In the genomic region with DNA sequence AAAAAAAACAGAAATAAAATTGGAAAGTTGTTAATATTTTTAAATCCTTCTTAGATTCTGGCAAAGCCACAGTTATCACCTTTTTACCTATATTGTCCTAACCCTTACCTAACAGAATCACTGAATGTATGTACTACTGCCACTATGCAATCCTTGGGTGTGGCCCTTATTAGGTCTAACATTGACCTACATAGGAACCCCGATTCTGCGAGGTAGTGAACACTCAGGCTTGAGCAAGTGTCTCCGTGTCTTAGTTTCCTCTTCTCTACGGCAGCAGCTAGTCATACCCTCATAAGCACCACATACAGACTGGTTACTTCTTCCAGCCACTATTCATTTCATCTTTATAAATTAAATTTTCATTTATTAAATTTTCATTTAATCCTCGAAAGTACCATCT, we compare ENCODE assay signal across 16 mouse cellular contexts. TPM values are rescaled to one million over a fixed set of nuclear protein-coding genes. Genes with fewer than 3 reads are reported as not detected.
"Had no signal": no experiment of that assay in that cellular context is flagged by ENCODE, and none has a peak within 500 bp of the region (broad histone marks: within the 10 kb centered on the region; RNA-seq: fewer than 3 reads in every experiment).

No protein-coding gene starts in this region.

- H3K9me3 ChIP-seq: heart, embryonic 10.5 days; heart, embryonic 13.5 days; heart, embryonic 15.5 days; hindbrain, embryonic 13.5 days; hindbrain, embryonic 15.5 days; kidney, embryonic 15.5 days; limb, embryonic 13.5 days; limb, embryonic 15.5 days; liver, embryonic 15.5 days had no signal

- H3K27me3 ChIP-seq: heart, embryonic 13.5 days; heart, embryonic 15.5 days; hindbrain, embryonic 13.5 days; hindbrain, embryonic 15.5 days; kidney, embryonic 15.5 days; limb, embryonic 13.5 days; limb, embryonic 15.5 days; liver, embryonic 15.5 days had no signal

- H3K27ac ChIP-seq: heart, embryonic 13.5 days; hindbrain, embryonic 13.5 days; hindbrain, embryonic 15.5 days; hindbrain, postnatal 0 days; kidney, embryonic 15.5 days; kidney, postnatal 0 days; layer of hippocampus, adult 2 months; left cerebral cortex, adult 2 months; limb, embryonic 13.5 days; limb, embryonic 15.5 days; liver, embryonic 15.5 days had no signal

- H3K4me1 ChIP-seq: heart, embryonic 10.5 days; heart, embryonic 13.5 days; heart, embryonic 15.5 days; kidney, embryonic 15.5 days; limb, embryonic 13.5 days; limb, embryonic 15.5 days had no signal

- DNase-seq: gastrocnemius, postnatal 10 days; kidney, adult 2 months had no signal

- H3K36me3 ChIP-seq: heart, embryonic 10.5 days; heart, embryonic 13.5 days; heart, embryonic 15.5 days; hindbrain, embryonic 13.5 days; hindbrain, embryonic 15.5 days; kidney, embryonic 15.5 days; limb, embryonic 13.5 days; limb, embryonic 15.5 days; liver, embryonic 15.5 days had no signal

RNA-seq across cellular contexts. Expression of a gene that starts 0.7 kb away (rescaled TPM):
- total RNA-seq: gastrocnemius, adult 2 months had no signal
